Mouse (Mus musculus): ENCODE measurements around the gene Adcy3.

Gene Adcy3

GRCm38 (mm10) chr12:4184648-4185047 lies 51.7 kb downstream of the Adcy3 start:
- no peak for DNase-seq

- DNase-seq = peak; percentile 43 to 58
Observed at GRCm38 (mm10) chr12:4188171-4189059, 55.5 kb downstream of the Adcy3 start.

- no peak for DNase-seq
Observed at GRCm38 (mm10) chr12:4189060-4189447, 56.2 kb downstream of the Adcy3 start.

GRCm38 (mm10) chr12:4192514-4192913 lies 59.6 kb downstream of the Adcy3 start:
- DNase-seq = peak in 1 of 2 experiments; percentile 57

DNA sequence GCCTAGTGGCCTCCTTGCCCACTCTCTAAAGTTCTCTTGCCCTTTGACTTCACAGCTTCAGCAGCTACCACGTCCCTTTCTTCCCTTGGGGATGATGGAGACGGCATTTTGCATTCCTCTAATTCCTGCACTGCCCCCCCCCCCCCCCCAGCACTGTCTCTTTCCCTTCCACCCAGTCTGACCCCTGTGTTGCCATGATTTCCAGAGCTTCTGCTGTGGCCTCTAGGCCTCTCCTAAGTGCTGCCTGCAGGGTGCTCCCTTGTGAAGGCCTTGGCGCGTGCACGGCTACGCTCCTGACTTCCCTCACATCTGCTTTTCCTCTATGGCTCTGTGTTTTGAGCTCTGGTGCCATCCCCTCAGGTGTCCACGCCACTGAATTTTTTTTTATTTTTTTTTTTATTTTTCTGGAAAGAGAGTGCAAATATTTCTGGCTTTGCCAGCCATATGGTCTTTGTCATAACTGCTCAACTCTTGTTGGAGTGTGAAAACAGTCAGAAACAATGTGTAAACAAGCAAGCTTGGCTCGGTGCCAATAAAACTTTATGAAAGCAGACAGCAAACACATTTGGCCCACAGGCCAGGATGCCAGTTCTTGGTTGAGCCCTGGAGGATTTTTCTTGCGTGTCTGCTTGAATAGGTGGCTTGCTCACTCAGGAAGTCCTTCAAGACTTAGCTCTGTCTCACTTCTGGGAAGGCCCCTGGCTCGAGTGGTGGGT lies 60.3 kb downstream of the Adcy3 start:
- peak in 1 of 2 experiments; percentile 45 for DNase-seq

GRCm38 (mm10) chr12:4194643-4195042 lies 61.7 kb downstream of the Adcy3 start:
- no peak for DNase-seq

- peak in 1 of 2 experiments; percentile 20 for DNase-seq
Observed at GRCm38 (mm10) chr12:4198702-4199101, 65.8 kb downstream of the Adcy3 start.

- DNase-seq = peak in 1 of 2 experiments; percentile 20
Observed at GRCm38 (mm10) chr12:4199271-4199670, 66.4 kb downstream of the Adcy3 start.

- peak in 1 of 2 experiments; percentile 33 for DNase-seq
Observed at GRCm38 (mm10) chr12:4201454-4202200, 68.7 kb downstream of the Adcy3 start.

- peak in 1 of 2 experiments; percentile 28 for DNase-seq
Observed at GRCm38 (mm10) chr12:4202206-4202605, 69.3 kb downstream of the Adcy3 start.

- DNase-seq = peak in 1 of 2 experiments; percentile 18
Observed at GRCm38 (mm10) chr12:4206106-4206505, 73.2 kb downstream of the Adcy3 start.

DNA sequence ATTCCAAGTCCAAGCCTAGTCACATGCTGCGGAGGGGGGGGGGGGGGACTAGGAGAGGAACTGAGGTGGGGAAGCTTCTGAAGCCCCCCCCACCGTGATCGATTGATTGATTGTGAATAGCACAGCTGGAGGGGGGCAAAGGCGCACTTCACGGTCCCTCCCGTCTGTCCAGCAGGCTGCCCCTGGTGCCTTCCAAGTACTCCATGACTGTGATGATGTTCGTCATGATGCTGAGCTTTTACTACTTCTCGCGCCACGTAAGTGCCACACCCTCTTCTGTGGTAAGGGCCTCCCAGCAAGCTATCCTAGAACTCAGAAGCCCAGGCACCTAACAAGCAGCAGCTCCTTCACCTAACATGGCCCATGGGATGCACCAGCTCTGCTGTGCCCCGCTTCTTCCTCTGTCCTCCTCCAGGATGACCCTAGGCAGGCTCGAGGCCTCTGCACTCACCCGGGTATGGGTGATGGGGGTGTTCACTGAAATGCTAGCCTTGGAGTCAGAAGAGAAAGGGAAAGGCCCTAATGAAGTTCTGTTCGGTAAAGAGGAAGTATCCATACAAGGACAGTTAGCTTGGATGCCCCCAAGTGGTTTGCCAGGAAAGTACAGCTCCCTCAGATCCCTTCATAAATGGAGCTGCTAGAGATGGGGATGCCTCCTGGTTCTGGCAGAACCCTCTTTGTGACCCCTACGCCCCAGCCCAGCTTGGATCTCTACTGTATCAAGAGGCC lies 75.7 kb downstream of the Adcy3 start:
- peak; percentile 59 to 71 for DNase-seq

DNA sequence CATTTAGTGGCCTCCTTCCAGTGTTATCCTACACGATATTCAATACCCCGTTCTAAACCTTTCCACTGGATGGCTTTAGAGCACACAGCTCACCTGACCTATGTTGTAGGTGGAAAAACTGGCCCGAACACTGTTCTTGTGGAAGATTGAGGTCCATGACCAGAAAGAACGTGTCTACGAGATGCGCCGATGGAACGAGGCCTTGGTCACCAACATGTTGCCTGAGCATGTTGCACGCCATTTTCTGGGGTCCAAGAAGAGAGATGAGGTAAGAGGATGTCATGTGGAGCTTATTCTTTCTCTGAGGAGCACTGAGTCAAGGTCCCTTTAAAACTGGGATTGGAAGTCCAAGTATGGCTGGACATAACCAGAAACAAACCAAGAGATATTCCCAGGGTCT lies 76.3 kb downstream of the Adcy3 start:
- peak in 1 of 2 experiments; percentile 22 for DNase-seq

GRCm38 (mm10) chr12:4211174-4211573 lies 78.3 kb downstream of the Adcy3 start:
- peak in 1 of 2 experiments; percentile 47 for DNase-seq

- DNase-seq = peak; percentile 36 to 65
Observed at GRCm38 (mm10) chr12:4212908-4213307, 80.0 kb downstream of the Adcy3 start.

DNA sequence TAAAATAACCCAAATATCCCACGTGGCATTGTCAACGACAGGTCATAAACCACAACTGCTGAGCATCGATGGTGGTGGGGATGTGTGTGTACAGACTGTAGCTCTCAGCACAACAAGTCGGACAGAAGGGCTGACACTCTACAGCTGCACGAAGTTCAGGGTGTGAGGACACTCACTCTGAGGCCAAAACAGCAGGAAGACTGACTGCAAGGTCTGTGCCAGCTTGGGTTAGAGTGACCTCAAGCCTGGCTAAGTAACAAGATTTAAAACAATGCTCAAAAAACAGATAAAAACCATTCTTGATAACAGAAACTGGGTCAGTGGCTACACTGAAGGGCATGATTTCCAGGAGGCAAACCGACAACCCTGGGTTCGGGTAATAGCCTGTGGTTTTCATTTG lies 97.3 kb downstream of the Adcy3 start:
- no peak for DNase-seq

GRCm38 (mm10) chr12:4232777-4233176 lies 99.9 kb downstream of the Adcy3 start:
- no peak for DNase-seq

GRCm38 (mm10) chr12:4233572-4234508 lies 100.9 kb downstream of the Adcy3 start, which contains the start of the genes Ptrhd1 and Cenpo:
TSS of gene Ptrhd1 (plus strand) at chr12:4234027.
TSS of gene Cenpo (minus strand) at chr12:4234294.
- DNase-seq = peak; percentile 97

DNA sequence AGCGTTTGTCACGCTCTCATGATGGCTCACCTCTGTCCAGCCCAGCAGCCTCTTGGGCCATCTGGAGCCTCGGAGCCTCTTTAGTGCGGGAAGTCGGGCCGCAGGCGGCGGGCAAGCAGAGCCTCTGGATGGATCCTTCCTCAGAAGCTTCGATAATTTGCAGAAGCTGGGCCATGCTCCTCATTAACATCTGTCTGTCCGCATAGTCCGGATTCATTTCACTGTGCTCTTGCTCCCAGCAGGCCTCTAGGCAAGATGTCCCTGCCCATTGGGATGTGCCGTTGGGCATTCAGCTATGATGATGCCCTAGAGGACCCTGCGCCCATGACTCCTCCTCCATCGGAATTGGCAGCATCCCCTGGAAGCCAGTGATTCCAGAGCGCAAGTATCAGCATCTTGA lies 104.6 kb downstream of the Adcy3 start:
- DNase-seq = no peak

DNA sequence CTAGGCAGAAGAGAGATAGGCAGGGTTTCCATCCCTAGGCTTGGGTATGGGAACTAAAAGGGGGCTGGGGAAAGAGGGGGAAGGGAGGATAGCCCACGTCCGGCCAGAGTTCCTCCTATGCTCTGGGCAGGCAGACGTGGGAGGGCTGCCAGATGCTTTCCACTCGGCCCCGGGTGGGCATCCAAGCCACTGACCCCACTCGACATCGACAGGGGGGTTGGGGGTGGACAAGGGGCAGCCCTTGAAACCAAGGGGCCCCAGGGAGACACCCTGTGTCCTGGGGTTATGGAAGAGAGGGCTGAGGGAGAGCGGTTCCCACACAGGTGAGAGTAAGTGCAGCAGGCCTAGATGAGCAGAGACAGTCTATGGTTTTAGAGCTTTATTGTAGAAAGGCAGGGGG lies 107.4 kb downstream of the Adcy3 start:
- peak in 1 of 2 experiments; percentile 34 for DNase-seq

GRCm38 (mm10) chr12:4243805-4244204 lies 110.9 kb downstream of the Adcy3 start:
- no peak for DNase-seq

Measured in kidney, postnatal 25 days (tissue).